Mouse (Mus musculus) CH12.LX (cell line): ENCODE measurements around the gene Mrtfa. TPM values are rescaled to one million over a fixed set of nuclear protein-coding genes. Genes with fewer than 3 reads are reported as not detected.

Source experiments
- DNase-seq: peaks from one replicate; pipeline ENCODE4 v3.0.0-alpha.2; 2013; ENCODE audit errors: extremely low read depth
- H3K27ac ChIP-seq: 2 replicates; pipeline ENCODE4 v1.5.1; 2012; ENCODE audit warnings: low read depth, mild to moderate bottlenecking, control low read depth, moderate library complexity; ENCODE audit not compliant: insufficient read depth
- H3K27me3 ChIP-seq: replicated peaks from 2 replicates; pipeline ENCODE3; 2012; ENCODE audit warnings: inconsistent platforms
- H3K36me3 ChIP-seq, 2 experiments: replicated peaks in 1 of 2; 2 replicates each; pipeline versions ENCODE3 to v1.6.1; 2012; ENCODE audit warnings: inconsistent platforms in 1 of 2, low read length in 1 of 2, mild to moderate bottlenecking in 1 of 2, mixed read lengths in 1 of 2, moderate library complexity in 1 of 2; ENCODE audit not compliant: control insufficient read depth in 1 of 2, insufficient read depth in 1 of 2
- H3K4me1 ChIP-seq, 2 experiments: 2 replicates each; pipeline ENCODE4 v1.6.1; 2012; ENCODE audit warnings: inconsistent platforms in 1 of 2, moderate library complexity in 1 of 2; ENCODE audit not compliant: insufficient read depth in 2 of 2, control insufficient read depth in 1 of 2
- H3K4me2 ChIP-seq: 2 replicates; pipeline ENCODE4 v1.6.1; 2012; ENCODE audit warnings: low read depth, mild to moderate bottlenecking, control low read depth; ENCODE audit not compliant: poor library complexity, insufficient read depth, severe bottlenecking
- H3K4me3 ChIP-seq, 3 experiments: fragments of 150-350 bp in 1 of 3; sonication (generic) in 1 of 3; replicated peaks in 1 of 3; 2 replicates each; pipeline versions ENCODE3 to v1.5.1; 2011 to 2012; ENCODE audit warnings: low read depth in 2 of 3, low read length in 2 of 3, mild to moderate bottlenecking in 2 of 3, moderate library complexity in 2 of 3, control low read depth in 1 of 3, improper control_type of control experiment in 1 of 3, inconsistent platforms in 1 of 3, mixed read lengths in 1 of 3; ENCODE audit not compliant: poor library complexity in 1 of 3
- H3K79me2 ChIP-seq: replicated peaks from 2 replicates; pipeline ENCODE4 v1.6.1; 2012; ENCODE audit warnings: mild to moderate bottlenecking, moderate library complexity; ENCODE audit not compliant: control insufficient read depth, poor library complexity, insufficient read depth, severe bottlenecking; ENCODE audit errors: extremely low read depth
- H3K9ac ChIP-seq: 2 replicates; pipeline ENCODE4 v1.6.1; 2012; ENCODE audit warnings: low read depth, mild to moderate bottlenecking, control low read depth, moderate library complexity; ENCODE audit not compliant: insufficient read depth
- H3K9me3 ChIP-seq: replicated peaks from 2 replicates; pipeline ENCODE3; 2012; ENCODE audit warnings: low read length, inconsistent platforms, mixed read lengths
- BHLHE40 ChIP-seq: IDR thresholded peaks from 2 replicates; pipeline ENCODE4 v1.6.1; 2011; ENCODE audit warnings: mild to moderate bottlenecking, low read depth, low read length, improper control_type of control experiment
- CHD2 ChIP-seq: IDR thresholded peaks from 2 replicates; pipeline ENCODE4 v1.6.1; 2011; ENCODE audit warnings: low read length, improper control_type of control experiment
- CTCF ChIP-seq, 2 experiments: IDR thresholded peaks in 1 of 2; conservative IDR thresholded peaks in 1 of 2; 2 replicates each; pipeline ENCODE4 v1.5.1; 2011 to 2012; ENCODE audit warnings: low read depth in 2 of 2, low read length in 2 of 2, improper control_type of control experiment in 1 of 2, inconsistent platforms in 1 of 2, mild to moderate bottlenecking in 1 of 2, moderate library complexity in 1 of 2
- E2F4 ChIP-seq: IDR thresholded peaks from 2 replicates; pipeline ENCODE4 v1.6.1; 2011; ENCODE audit warnings: low read depth, low read length, improper control_type of control experiment; ENCODE audit not compliant: insufficient replicate concordance
- EP300 ChIP-seq: IDR thresholded peaks from 2 replicates; pipeline ENCODE4 v1.6.1; 2011; ENCODE audit warnings: low read length, improper control_type of control experiment
- ETS1 ChIP-seq: conservative IDR thresholded peaks from 2 replicates; pipeline ENCODE4 v1.6.1; 2012; ENCODE audit warnings: low read depth, mild to moderate bottlenecking, inconsistent platforms, low read length, improper control_type of control experiment, moderate library complexity
- GABPA ChIP-seq: IDR thresholded peaks from 2 replicates; pipeline ENCODE4 v1.6.1; 2012; ENCODE audit warnings: low read depth, low read length, improper control_type of control experiment, inconsistent platforms; ENCODE audit not compliant: insufficient replicate concordance
- HCFC1 ChIP-seq: IDR thresholded peaks from 2 replicates; pipeline ENCODE4 v1.6.1; 2012; ENCODE audit warnings: low read depth, mild to moderate bottlenecking, inconsistent platforms, low read length, improper control_type of control experiment
- JUND ChIP-seq: conservative IDR thresholded peaks from 2 replicates; pipeline ENCODE4 v1.6.1; 2011; ENCODE audit warnings: low read depth, low read length, improper control_type of control experiment
- MAFK ChIP-seq: IDR thresholded peaks from 2 replicates; pipeline ENCODE4 v1.6.1; 2011; ENCODE audit warnings: low read length, improper control_type of control experiment; ENCODE audit not compliant: insufficient replicate concordance
- MAX ChIP-seq: IDR thresholded peaks from 2 replicates; pipeline ENCODE4 v1.6.1; 2011; ENCODE audit warnings: low read length, improper control_type of control experiment
- MYC ChIP-seq: IDR thresholded peaks from 2 replicates; pipeline ENCODE4 v1.6.1; 2011; ENCODE audit warnings: low read depth, mild to moderate bottlenecking, improper control_type of control experiment, low read length
- PAX5 ChIP-seq: IDR thresholded peaks from 2 replicates; pipeline ENCODE4 v1.6.1; 2012; ENCODE audit warnings: low read length, inconsistent platforms, mixed read lengths
- RAD21 ChIP-seq: IDR thresholded peaks from 2 replicates; pipeline ENCODE4 v1.6.1; 2011; ENCODE audit warnings: low read depth, mild to moderate bottlenecking, low read length, improper control_type of control experiment, moderate library complexity
- SMC3 ChIP-seq: IDR thresholded peaks from 2 replicates; pipeline ENCODE4 v1.6.1; 2011; ENCODE audit warnings: low read depth, low read length, improper control_type of control experiment
- UBTF ChIP-seq: IDR thresholded peaks from 2 replicates; pipeline ENCODE4 v1.6.1; 2012; ENCODE audit warnings: low read depth, mild to moderate bottlenecking, inconsistent platforms, low read length, improper control_type of control experiment, moderate library complexity
- USF1 ChIP-seq: IDR thresholded peaks from 2 replicates; pipeline ENCODE4 v1.6.1; 2014; ENCODE audit warnings: low read depth, mild to moderate bottlenecking, inconsistent platforms, low read length, improper control_type of control experiment
- USF2 ChIP-seq: conservative IDR thresholded peaks from 2 replicates; pipeline ENCODE4 v1.6.1; 2011; ENCODE audit warnings: low read depth, low read length, improper control_type of control experiment
- ZC3H11A ChIP-seq: IDR thresholded peaks from 2 replicates; pipeline ENCODE4 v1.6.1; 2012; ENCODE audit warnings: low read depth, mild to moderate bottlenecking, inconsistent platforms, low read length, improper control_type of control experiment
- ZNF384 ChIP-seq: IDR thresholded peaks from 2 replicates; pipeline ENCODE4 v1.6.1; 2012; ENCODE audit warnings: low read depth, low read length, improper control_type of control experiment, inconsistent platforms
- dilution Hi-C: fragments of 300-500 bp; cut with MboI; formaldehyde crosslinking; loops from 2 replicates; pipeline ENCODE4 v1.14.3; 2020; ENCODE audit warnings: low sequenced_read_pairs; ENCODE audit not compliant: extremely low pct_unique_long_range_greater_than_20kb, extremely low pct_ligation_motif_present
- in situ Hi-C: fragments of 300-500 bp; cut with MboI; formaldehyde crosslinking; loops from 3 replicates; pipeline ENCODE4 v1.14.3; 2019; ENCODE audit warnings: low sequenced_read_pairs, low pct_ligation_motif_present, low pct_unique_long_range_greater_than_20kb, mixed read lengths
- polyA plus RNA-seq: library from polyadenylated mRNA; unstranded; fragments of >175 nt; gene quantifications from 2 replicates; pipeline ENCODE4 v1.2.1, GENCODE M21; 2012; ENCODE audit warnings: low read depth; ENCODE audit not compliant: insufficient read length
- total RNA-seq, 2 experiments: library from RNA; depleted of rRNA; stranded (reverse); fragments of 300-350 nt in 1 of 2; fragments of >200 nt in 1 of 2; gene quantifications; 2 replicates each; pipeline ENCODE4 v1.2.3; 2012 to 2014

Mrtfa gene
- total and polyA plus RNA-seq, 3 experiments = 4.6 to 23.2 (median 8.2) TPM

- dilution Hi-C loops (no loop called here), in situ Hi-C loops (loop anchor here (5.0 to 25.0 kb wide), 2 partner anchors 37 to 248 kb away; no protein-coding TSS in a partner anchor)
- Histone ChIP-seq H3K27me3 (no peaks in the 10 kb centered on the region), H3K4me2 (no peak overlapping the region), H3K36me3 (peaks cover 0 to 62% of the 10 kb centered on the region in 2 experiments), H3K4me3 (no peak overlapping the region), H3K9ac (no peak overlapping the region), H3K79me2 (no peaks in the 10 kb centered on the region; the same call in 1 of the 2 replicates), H3K4me1 (peaks cover 0 to 24% of the 10 kb centered on the region in 2 experiments; a peak in 1 of 4 replicates), H3K27ac (no peak overlapping the region), H3K9me3 (peaks cover 3% of the 10 kb centered on the region)
- TF ChIP-seq ETS1 = no peak
- TF ChIP-seq ZNF384 = no peak
- no peak for TF ChIP-seq SMC3
- TF ChIP-seq BHLHE40 = no peak
- TF ChIP-seq PAX5 = no peak
- TF ChIP-seq CHD2 = no peak
- TF ChIP-seq USF2 = no peak
- no peak for TF ChIP-seq EP300
- TF ChIP-seq HCFC1 = no peak
- TF ChIP-seq E2F4 = no peak
- no peak for TF ChIP-seq ZC3H11A
- TF ChIP-seq JUND = no peak
- no peak for TF ChIP-seq MAFK
- no peak for TF ChIP-seq GABPA
- no peak for TF ChIP-seq UBTF
- no peak for TF ChIP-seq MAX
- TF ChIP-seq USF1 = no peak
- DNase-seq = no peak
Measured at GRCm38 (mm10) chr15:81064661-81065060, 125.9 kb downstream of the Mrtfa start.

- H3K4me3 ChIP-seq = no peak overlapping the region
- H3K36me3 ChIP-seq = peaks cover 0 to 58% of the 10 kb centered on the region in 2 experiments
- H3K79me2 ChIP-seq = no peaks in the 10 kb centered on the region; the same call in 1 of the 2 replicates
- peaks cover 0 to 25% of the 10 kb centered on the region in 2 experiments; a peak in 1 of 4 replicates for H3K4me1 ChIP-seq
- peaks cover 3% of the 10 kb centered on the region for H3K9me3 ChIP-seq
- H3K27me3 ChIP-seq = no peaks in the 10 kb centered on the region
- dilution Hi-C loops = no loop called here
- in situ Hi-C loops = loop anchor here (5.0 to 25.0 kb wide), 2 partner anchors 37 to 248 kb away; no protein-coding TSS in a partner anchor
- no peak overlapping the region for H3K4me2 ChIP-seq
- H3K9ac ChIP-seq = no peak overlapping the region
- H3K27ac ChIP-seq = no peak overlapping the region
- DNase-seq = peak; percentile 53
- TF ChIP-seq USF1 = no peak
- TF ChIP-seq RAD21 = peak; percentile 55
- TF ChIP-seq SMC3 = peak; percentile 73
- 0 out of 2 replicates have a peak, but pooled peaks have one; percentile 50 for TF ChIP-seq MYC
- TF ChIP-seq MAX = 0 out of 2 replicates have a peak, but pooled peaks have one; percentile 34
- TF ChIP-seq CTCF (conservative IDR thresholded peaks at IDR 0.05 in 1 of 2, IDR thresholded peaks at IDR 0.05 in 1 of 2; ENCODE audit: low read depth in 2 of 2, low read length in 2 of 2) = peak; percentile 72 to 81
Measured at GRCm38 (mm10) chr15:81064143-81064542, 126.4 kb downstream of the Mrtfa start.
